Mouse (Mus musculus) liver, embryonic 14.5 days (tissue): Measurements from ENCODE around the gene Cd300ld4. TPM values are rescaled to one million over a fixed set of nuclear protein-coding genes. Genes with fewer than 3 reads are reported as not detected.
"Not testable (repeated sequence)": the region's sequence is repeated elsewhere in the genome, so short reads cannot be mapped to it uniquely, and the experiment has no call there.

ENCODE experiments used
- ATAC-seq: fragments of 200-750 bp; cut with Nextera tagmentation; 2 replicates; pipeline ENCODE4 v1.8.0; 2017; ENCODE audit warnings: moderate number of reproducible peaks, mild to moderate bottlenecking, moderate library complexity; ENCODE audit not compliant: insufficient read depth
- DNase-seq, 3 experiments: peaks; one replicate each; pipeline ENCODE4 v3.0.0-alpha.2; 2012 to 2013; ENCODE audit warnings: low read depth in 3 of 3, low spot score in 3 of 3
- H3K27ac ChIP-seq: fragments of 300-500 bp; sonication (generic); 2 replicates; pipeline ENCODE4 v1.5.1; 2014; ENCODE audit warnings: moderate library complexity, mild to moderate bottlenecking, control low read depth, inconsistent platforms
- H3K27me3 ChIP-seq: fragments of 300-500 bp; sonication (generic); 2 replicates; pipeline ENCODE4 v1.6.1; 2014; ENCODE audit warnings: mild to moderate bottlenecking, low read length, moderate library complexity; ENCODE audit not compliant: control insufficient read depth, insufficient read depth
- H3K36me3 ChIP-seq: fragments of 300-500 bp; sonication (generic); replicated peaks from 2 replicates; pipeline ENCODE4 v1.6.1; 2014; ENCODE audit warnings: low read depth; ENCODE audit not compliant: control insufficient read depth, insufficient read depth
- H3K4me1 ChIP-seq, 2 experiments: fragments of 200-500 bp in 1 of 2; fragments of 300-500 bp in 1 of 2; sonication (generic) in 1 of 2; replicated peaks; 2 replicates each; pipeline ENCODE4 v1.6.1; 2012 to 2014; ENCODE audit warnings: antibody characterized with exemption in 1 of 2, inconsistent platforms in 1 of 2, low read length in 1 of 2; ENCODE audit not compliant: control insufficient read depth in 2 of 2, insufficient read depth in 2 of 2
- H3K4me2 ChIP-seq: fragments of 300-500 bp; sonication (generic); 2 replicates; pipeline ENCODE4 v1.6.1; 2014; ENCODE audit warnings: low read depth, mild to moderate bottlenecking, control low read depth, moderate library complexity
- H3K4me3 ChIP-seq, 2 experiments: fragments of 200-500 bp in 1 of 2; fragments of 300-500 bp in 1 of 2; sonication (generic) in 1 of 2; 2 replicates each; pipeline ENCODE4 v1.5.1; 2012 to 2014; ENCODE audit warnings: low read depth in 2 of 2, low read length in 2 of 2, mild to moderate bottlenecking in 2 of 2, control low read depth in 1 of 2, inconsistent platforms in 1 of 2, moderate library complexity in 1 of 2; ENCODE audit not compliant: insufficient read depth in 1 of 2
- H3K9ac ChIP-seq: fragments of 300-500 bp; sonication (generic); replicated peaks from 2 replicates; pipeline ENCODE4 v1.6.1; 2014; ENCODE audit warnings: mild to moderate bottlenecking, control low read depth, moderate library complexity
- H3K9me3 ChIP-seq: fragments of 300-500 bp; sonication (generic); 2 replicates; pipeline ENCODE4 v1.6.1; 2016; ENCODE audit warnings: low read length, mixed read lengths; ENCODE audit not compliant: control insufficient read depth
- CTCF ChIP-seq: IDR thresholded peaks from 2 replicates; pipeline ENCODE4 v1.5.1; 2016; ENCODE audit warnings: antibody characterized with exemption, low read depth, control low read depth
- EP300 ChIP-seq: IDR thresholded peaks from 2 replicates; pipeline ENCODE4 v1.6.1; 2016; ENCODE audit warnings: antibody characterized with exemption, low read depth
- WGBS: fragments of 180-500 bp; shearing (Covaris S2); extraction: QIAGEN DNeasy Blood & Tissue Kit; methylation state at CpG from one replicate; pipeline ENCODE4 v1.1.7; 2014; ENCODE audit not compliant: insufficient replicate concordance; 5-methylcytosine and 5-hydroxymethylcytosine counted together
- polyA plus RNA-seq, 2 experiments: library from polyadenylated mRNA; depleted of rRNA in 1 of 2; stranded (reverse) in 1 of 2; unstranded in 1 of 2; fragments of >200 nt; fragmentation: Nextera tagmentation in 1 of 2; extraction: Ambion mirVana in 1 of 2; gene quantifications; 2 replicates each; pipeline versions ENCODE4 v1.2.1 to v1.2.3; 2012 to 2014

Gene Cd300ld4
- polyA plus RNA-seq (2012; rRNA removed) (0.09 and 0.10 TPM in 2 replicates), polyA plus RNA-seq (2014; fragmentation: Nextera tagmentation; extraction: Ambion mirVana) (not detected in 2 replicates)

DNA sequence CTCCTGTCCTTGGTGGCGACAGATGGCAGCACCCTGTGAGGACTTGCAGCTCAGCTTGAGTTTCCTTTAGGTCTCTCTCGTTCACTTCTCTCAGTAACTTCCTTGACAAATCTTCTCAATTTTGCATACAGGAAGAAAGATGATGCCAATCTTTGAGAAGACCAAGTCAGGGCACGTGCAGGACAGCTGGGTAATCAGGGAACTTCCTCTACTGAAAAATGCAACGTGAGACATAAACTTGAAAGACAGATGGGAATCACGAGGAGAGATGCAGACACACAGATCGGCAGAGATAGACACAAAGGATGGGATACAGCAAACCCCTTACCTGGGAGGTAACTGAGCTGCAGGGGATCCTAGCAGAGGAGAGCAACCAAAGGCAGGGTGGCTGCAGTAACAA is at the start of gene Cd300ld4:
Gene Cd300ld4, minus strand, starts transcription at position 101 of the 400 bp plus-strand sequence.
- not testable (repeated sequence) for H3K9ac ChIP-seq, DNase-seq, H3K27ac ChIP-seq, H3K4me1 ChIP-seq, ATAC-seq, H3K4me3 ChIP-seq, H3K27me3 ChIP-seq, H3K4me2 ChIP-seq, H3K36me3 ChIP-seq, H3K9me3 ChIP-seq
- WGBS, result no CpG with 5 or more reads among the region's 6 CpGs

DNA sequence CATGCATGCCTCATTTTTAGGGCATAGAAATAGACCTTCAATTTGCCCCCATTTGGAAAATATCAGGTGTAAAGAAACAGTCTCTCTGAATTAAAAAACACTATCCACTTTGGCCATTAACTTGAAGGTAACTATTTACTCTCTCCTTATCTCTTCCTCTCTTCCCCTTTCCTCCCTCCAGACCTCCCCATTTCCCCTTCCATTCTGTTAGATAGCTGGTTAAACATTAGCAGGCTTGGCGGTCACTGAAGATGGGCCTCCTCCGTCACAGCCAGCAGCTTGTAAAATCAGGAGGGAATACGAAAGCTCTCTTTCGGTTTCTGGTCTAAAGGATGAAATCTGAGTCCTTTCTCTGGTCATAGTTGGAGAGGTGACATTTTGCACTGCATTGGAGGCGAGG is 49.0 kb upstream of the Cd300ld4 start:
- H3K4me2 ChIP-seq, result peak overlapping the region; percentile 18; the same call in 1 of the 2 replicates
- ATAC-seq, result peak; percentile 39; the same call in 1 of the 2 replicates

DNA sequence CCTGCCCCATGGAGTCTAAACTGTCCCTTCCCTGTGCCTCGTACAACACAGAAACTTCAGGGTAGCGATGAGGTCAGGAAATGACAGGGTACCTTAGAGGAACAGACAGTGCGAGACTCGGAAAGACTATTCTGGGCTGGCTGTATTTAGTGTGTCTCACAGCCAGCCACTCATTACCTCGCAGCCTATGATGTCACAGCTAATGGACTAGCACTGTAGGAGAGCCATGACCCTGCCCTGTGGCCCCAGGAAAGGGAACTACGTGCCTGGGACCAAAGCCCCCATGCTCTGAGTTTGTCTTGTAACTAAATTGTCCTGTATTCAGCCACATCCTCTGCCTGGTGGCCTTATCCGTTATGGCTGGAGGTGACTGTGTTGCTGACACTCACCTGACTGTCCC is 48.6 kb upstream of the Cd300ld4 start:
- 14% methylated on average over 7 of the region's 7 CpGs for WGBS
- H3K9me3 ChIP-seq, result no peaks in the 10 kb centered on the region
- H3K4me1 ChIP-seq, result peaks cover 0 to 28% of the 10 kb centered on the region in 2 experiments; a peak in 2 of 4 replicates
- no peaks in the 10 kb centered on the region for H3K27me3 ChIP-seq
- TF ChIP-seq EP300 (no peak), CTCF (no peak)
- no peak overlapping the region for H3K4me2 ChIP-seq
- DNase-seq (no peak), ATAC-seq (0 out of 2 replicates have a peak, but pooled peaks have one; percentile 35)
- H3K9ac ChIP-seq, result no peak overlapping the region
- H3K36me3 ChIP-seq, result no peaks in the 10 kb centered on the region
- no peak overlapping the region for H3K4me3 ChIP-seq
- no peak overlapping the region for H3K27ac ChIP-seq

More for the DNA sequence above, 49.0 kb upstream of the Cd300ld4 start:
- no peaks in the 10 kb centered on the region for H3K9me3 ChIP-seq
- peak in 2 of 3 experiments; percentile 19 to 22 for DNase-seq
- H3K4me3 ChIP-seq, result no peak overlapping the region
- no peaks in the 10 kb centered on the region for H3K36me3 ChIP-seq
- H3K9ac ChIP-seq, result no peak overlapping the region
- 8% methylated on average over 5 of the region's 5 CpGs for WGBS
- no peak for TF ChIP-seq EP300
- no peak for TF ChIP-seq CTCF
- H3K27ac ChIP-seq, result no peak overlapping the region
- H3K4me1 ChIP-seq, result peaks cover 0 to 28% of the 10 kb centered on the region in 2 experiments; a peak in 2 of 4 replicates
- H3K27me3 ChIP-seq, result no peaks in the 10 kb centered on the region

DNA sequence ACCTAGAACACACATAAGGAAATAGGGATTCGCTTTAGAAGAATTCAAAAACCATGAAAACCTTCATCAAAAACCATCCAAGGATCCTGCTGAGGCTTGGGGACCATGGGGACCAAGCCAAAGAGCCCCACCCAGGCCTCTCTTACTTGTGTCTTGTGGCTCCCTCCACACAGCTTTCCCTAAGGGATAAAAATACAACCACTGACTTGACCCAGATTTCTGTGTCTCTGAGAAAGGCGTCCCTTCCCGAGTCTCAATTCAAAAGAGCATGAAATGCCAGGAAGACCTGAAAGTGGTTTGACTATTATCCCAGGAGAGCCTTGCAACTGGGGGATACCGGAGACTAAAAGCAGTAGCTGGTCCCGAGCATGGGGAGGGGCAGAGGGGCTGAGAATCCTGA is 46.2 kb upstream of the Cd300ld4 start:
- 56% methylated on average over 5 of the region's 5 CpGs for WGBS
- Histone ChIP-seq H3K4me3 (no peak overlapping the region), H3K4me2 (no peak overlapping the region), H3K9ac (no peak overlapping the region), H3K4me1 (peaks cover 0 to 26% of the 10 kb centered on the region in 2 experiments; a peak in 2 of 4 replicates), H3K36me3 (no peaks in the 10 kb centered on the region), H3K27ac (no peak overlapping the region), H3K9me3 (no peaks in the 10 kb centered on the region), H3K27me3 (no peaks in the 10 kb centered on the region)
- no peak for ATAC-seq
- TF ChIP-seq CTCF (no peak), EP300 (no peak)
- DNase-seq, result no peak

DNA sequence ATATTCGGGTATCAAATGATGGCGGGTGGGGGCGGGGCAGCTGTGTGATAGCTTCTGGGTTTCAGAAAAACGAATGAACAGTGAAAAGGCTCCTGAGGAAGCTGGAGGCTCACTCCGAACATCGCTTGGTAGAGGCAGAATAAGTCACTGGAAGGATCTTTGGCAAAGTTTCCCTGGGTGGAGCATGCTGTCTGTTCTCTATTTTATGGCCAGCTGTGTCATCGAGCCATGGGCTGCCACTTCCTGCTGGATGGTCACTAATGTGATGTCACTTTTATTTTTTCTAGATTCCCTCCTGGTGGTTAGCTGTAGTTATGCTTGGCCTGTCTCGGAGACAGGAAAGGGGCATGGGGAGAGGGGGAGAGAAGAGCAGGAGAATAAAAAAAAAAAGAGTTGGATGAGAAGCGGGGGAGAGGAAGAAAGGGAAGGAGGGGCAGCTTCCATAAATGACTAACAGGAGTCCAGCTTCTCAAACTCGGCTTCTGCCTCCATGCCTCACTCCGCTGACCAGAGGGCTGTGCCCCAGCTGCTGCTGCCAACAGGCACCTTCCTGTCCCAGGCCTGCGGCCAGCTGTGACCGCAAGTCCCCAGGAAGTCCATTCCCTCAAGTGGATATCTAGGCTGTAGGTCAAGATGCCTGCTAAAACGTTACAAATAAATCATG is 45.0 kb upstream of the Cd300ld4 start:
- H3K9ac ChIP-seq, result no peak overlapping the region
- DNase-seq, result no peak
- 12% methylated on average over 14 of the region's 14 CpGs for WGBS

More for the DNA sequence above, 45.0 kb upstream of the Cd300ld4 start:
- H3K4me2 ChIP-seq, result no peak overlapping the region
- no peaks in the 10 kb centered on the region for H3K36me3 ChIP-seq
- peaks cover 0 to 22% of the 10 kb centered on the region in 2 experiments; a peak in 2 of 4 replicates for H3K4me1 ChIP-seq
- no peak overlapping the region for H3K27ac ChIP-seq
- H3K27me3 ChIP-seq, result no peaks in the 10 kb centered on the region
- ATAC-seq, result no peak
- H3K9me3 ChIP-seq, result no peaks in the 10 kb centered on the region
- H3K4me3 ChIP-seq, result no peak overlapping the region
- TF ChIP-seq CTCF (no peak), EP300 (no peak)
